In genomic region chr11:54860256-54861038, GRCm38 (mm10) we compare ENCODE assay signal across 7 mouse cellular contexts. TPM values are rescaled to one million over a fixed set of nuclear protein-coding genes. Genes with fewer than 3 reads are reported as not detected.
DNase-seq lines count a peak whose midpoint lies in the region; ATAC-seq lines count a peak whose summit lies in the region.

TSS of gene Lyrm7 (minus strand) at chr11:54860916.

- DNase-seq in adrenal gland, adult 2 months = peak; percentile 98
- DNase-seq in embryo, embryonic 11.5 days (ENCODE audit: low read depth, low spot score) = peak; percentile 93
- peak; percentile 95 for DNase-seq in gastrocnemius, postnatal 36 days
- DNase-seq in left cerebral cortex, postnatal 25 days (ENCODE audit: low spot score in 2 of 2) = peak; percentile 95 to 99
- DNase-seq in midbrain, embryonic 10.5 days (ENCODE audit: low spot score) = peak; percentile 97
- DNase-seq in right cerebral cortex, postnatal 4 days = peak; percentile 96

- ATAC-seq in intestine, embryonic 15.5 days = peak; percentile 98

- H3K9me3 ChIP-seq in intestine, embryonic 15.5 days = no peaks in the 10 kb centered on the region
- no peaks in the 10 kb centered on the region for H3K9me3 ChIP-seq in midbrain, embryonic 10.5 days (replicated peaks)

- H3K4me1 ChIP-seq in intestine, embryonic 15.5 days (replicated peaks) = peaks cover 2% of the 10 kb centered on the region; the same call in 1 of the 2 replicates
- H3K4me1 ChIP-seq in midbrain, embryonic 10.5 days = peaks cover 25% of the 10 kb centered on the region

- intact Hi-C loops in gastrocnemius, postnatal 36 days (cut with DNase I) = loop anchor here (5.0 kb wide), 1 partner anchor 73 kb away; the partner anchor contains the start of gene Cdc42se2
- intact Hi-C loops in left cerebral cortex, postnatal 25 days (cut with DNase I) = loop anchor here (2.0 to 10.0 kb wide), 2 partner anchors 74 to 296 kb away; partner anchors contain the start of gene Cdc42se2

- no peaks in the 10 kb centered on the region for H3K36me3 ChIP-seq in intestine, embryonic 15.5 days
- no peaks in the 10 kb centered on the region for H3K36me3 ChIP-seq in midbrain, embryonic 10.5 days

- no peaks in the 10 kb centered on the region for H3K27me3 ChIP-seq in intestine, embryonic 15.5 days (replicated peaks)
- no peaks in the 10 kb centered on the region for H3K27me3 ChIP-seq in midbrain, embryonic 10.5 days (ENCODE audit: low read depth, poor library complexity, severe bottlenecking)

- peak within 1 kb of the TSS; percentile 83 for H3K4me2 ChIP-seq in intestine, embryonic 15.5 days (replicated peaks)

- H3K4me3 ChIP-seq in intestine, embryonic 15.5 days (replicated peaks) = peak within 1 kb of the TSS; percentile 68
- peak within 1 kb of the TSS; percentile 79 for H3K4me3 ChIP-seq in midbrain, embryonic 10.5 days

- H3K27ac ChIP-seq in intestine, embryonic 15.5 days = peak within 1 kb of the TSS; percentile 80
- peak within 1 kb of the TSS; percentile 94 for H3K27ac ChIP-seq in midbrain, embryonic 10.5 days (replicated peaks)

- WGBS in intestine, embryonic 15.5 days = under 1% methylated on average over 42 of the region's 42 CpGs
- WGBS in midbrain, embryonic 10.5 days = under 1% methylated on average over 42 of the region's 42 CpGs

- peak within 1 kb of the TSS; percentile 69 for H3K9ac ChIP-seq in intestine, embryonic 15.5 days

RNA-seq across cellular contexts. Expression of gene Lyrm7, which starts in this region (rescaled TPM):
- 10 to 100 TPM; 14.3 to 20.8 TPM for total RNA-seq in adrenal gland, adult 2 months (2021)
- 0.27 and 0.38 TPM in 2 replicates for polyA plus RNA-seq in adrenal gland, adult 2 months (2012; rRNA removed)
- total RNA-seq in gastrocnemius, postnatal 36 days (2021) = 10 to 100 TPM; 16.8 to 24.0 TPM
- 8.9 and 9.4 TPM in 2 replicates for polyA plus RNA-seq in intestine, embryonic 15.5 days (2015; fragmentation: Nextera tagmentation; extraction: Ambion mirVana)
- 10 to 100 TPM; 26.2 to 27.2 TPM for total RNA-seq in left cerebral cortex, postnatal 25 days (2021)
- 4.7 and 6.5 TPM in 2 replicates for polyA plus RNA-seq in midbrain, embryonic 10.5 days (2016; fragmentation: Nextera tagmentation; extraction: Ambion mirVana)

Comparison
In these comparisons a context has a peak if more than half of its experiments do, and no peak if none do; other contexts are left out.
1. Peak in every context shown above with its lines: DNase-seq, ATAC-seq, H3K4me3 ChIP-seq and H3K27ac ChIP-seq.